Mouse (Mus musculus) kidney, embryonic 15.5 days (tissue): ENCODE data around the gene Neurog3. TPM values are rescaled to one million over a fixed set of nuclear protein-coding genes. Genes with fewer than 3 reads are reported as not detected.
A peak's percentile ranks its signal among the peaks of the same experiment; 100 is the strongest.

ENCODE experiments used
- ATAC-seq: fragments of 200-750 bp; cut with Nextera tagmentation; replicated peaks from 2 replicates; pipeline ENCODE4 v1.8.0; 2017; ENCODE audit warnings: moderate TSS enrichment; ENCODE audit not compliant: low FRiP score
- H3K27ac ChIP-seq: fragments of 300-500 bp; sonication (generic); 2 replicates; pipeline ENCODE4 v1.5.1; 2015; ENCODE audit warnings: mild to moderate bottlenecking, inconsistent platforms
- H3K27me3 ChIP-seq: fragments of 300-500 bp; sonication (generic); 2 replicates; pipeline ENCODE4 v1.6.1; 2015; ENCODE audit warnings: inconsistent platforms
- H3K36me3 ChIP-seq: fragments of 300-500 bp; sonication (generic); 2 replicates; pipeline ENCODE4 v1.6.1; 2015; ENCODE audit warnings: inconsistent platforms
- H3K4me1 ChIP-seq: fragments of 300-500 bp; sonication (generic); 2 replicates; pipeline ENCODE4 v1.6.1; 2015; ENCODE audit warnings: inconsistent platforms
- H3K4me2 ChIP-seq: fragments of 300-500 bp; sonication (generic); 2 replicates; pipeline ENCODE4 v1.6.1; 2015; ENCODE audit warnings: moderate library complexity, mild to moderate bottlenecking, inconsistent platforms
- H3K4me3 ChIP-seq: fragments of 300-500 bp; sonication (generic); replicated peaks from 2 replicates; pipeline ENCODE4 v1.5.1; 2015; ENCODE audit warnings: mild to moderate bottlenecking, inconsistent platforms
- H3K9ac ChIP-seq: fragments of 300-500 bp; sonication (generic); 2 replicates; pipeline ENCODE4 v1.6.1; 2015; ENCODE audit warnings: mild to moderate bottlenecking, inconsistent platforms
- H3K9me3 ChIP-seq: fragments of 300-500 bp; sonication (generic); replicated peaks from 2 replicates; pipeline ENCODE4 v1.6.1; 2016; ENCODE audit warnings: inconsistent platforms
- WGBS: fragments of 180-500 bp; shearing (Covaris S2); methylation state at CpG from one replicate; pipeline ENCODE4 v1.1.7; 2015; ENCODE audit warnings: mixed read lengths; 5-methylcytosine and 5-hydroxymethylcytosine counted together
- polyA plus RNA-seq: library from polyadenylated mRNA; unstranded; fragments of >200 nt; fragmentation: Nextera tagmentation; extraction: Ambion mirVana; gene quantifications from 2 replicates; pipeline ENCODE4 v1.2.1, GENCODE M21; 2015

The Neurog3 gene
- not detected in 2 replicates for polyA plus RNA-seq

DNA sequence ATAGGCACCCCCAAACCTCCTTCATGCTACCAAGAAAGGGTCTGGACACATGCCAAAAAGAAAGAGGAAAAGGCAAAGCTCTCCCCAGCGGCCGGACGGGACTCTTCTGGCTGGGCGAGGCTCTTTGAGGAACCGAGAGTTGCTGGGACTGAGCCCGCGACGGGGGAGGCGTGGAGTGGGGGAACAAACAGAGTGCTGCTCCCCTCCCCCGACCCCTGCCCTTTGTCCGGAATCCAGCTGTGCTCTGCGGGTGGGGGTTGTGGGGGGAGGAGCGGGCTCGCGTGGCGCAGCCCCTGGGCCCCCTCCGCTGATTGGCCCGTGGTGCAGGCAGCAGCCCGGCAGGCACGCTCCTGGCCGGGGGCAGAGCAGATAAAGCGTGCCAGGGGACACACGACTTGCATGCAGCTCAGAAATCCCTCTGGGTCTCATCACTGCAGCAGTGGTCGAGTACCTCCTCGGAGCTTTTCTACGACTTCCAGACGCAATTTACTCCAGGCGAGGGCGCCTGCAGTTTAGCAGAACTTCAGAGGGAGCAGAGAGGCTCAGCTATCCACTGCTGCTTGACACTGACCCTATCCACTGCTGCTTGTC is at the start of gene Neurog3:
Gene Neurog3 (plus strand): TSS at position 400 of the 591 bp plus-strand sequence.
- Histone ChIP-seq H3K27ac (no peak within 1 kb of the TSS), H3K4me2 (peak within 1 kb of the TSS; percentile 55), H3K36me3 (no peaks in the 10 kb centered on the region), H3K9me3 (no peaks in the 10 kb centered on the region), H3K9ac (no peak within 1 kb of the TSS), H3K27me3 (peaks cover 100% of the 10 kb centered on the region), H3K4me3 (peak within 1 kb of the TSS; percentile 24), H3K4me1 (peaks cover 21% of the 10 kb centered on the region)
- 0 out of 2 replicates have a peak, but pooled peaks have one; percentile 22 for ATAC-seq
- under 1% methylated on average over 29 of the region's 29 CpGs for WGBS

DNA sequence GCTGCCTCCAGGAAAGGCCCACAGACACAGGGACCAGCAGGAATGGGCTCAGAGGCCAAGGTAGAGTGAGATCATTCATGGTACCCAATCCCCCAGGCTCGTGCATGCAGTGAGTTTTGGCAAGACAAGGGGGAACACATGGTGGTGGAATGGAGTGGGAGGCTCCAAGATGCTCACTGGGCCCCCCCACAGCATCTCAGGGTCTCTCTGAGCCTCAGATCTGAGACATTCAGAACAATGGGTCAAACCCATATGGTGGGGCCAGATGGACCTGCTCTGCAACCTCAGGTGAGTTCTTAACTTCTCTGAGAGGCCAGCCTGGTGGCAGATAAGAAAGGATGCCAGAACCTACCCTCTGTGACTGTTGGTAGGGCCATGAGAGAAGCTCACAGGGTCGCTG is 46.8 kb upstream of the Neurog3 start:
- Histone ChIP-seq H3K9me3 (no peaks in the 10 kb centered on the region), H3K27ac (no peak overlapping the region), H3K4me2 (no peak overlapping the region), H3K4me3 (no peak overlapping the region), H3K9ac (no peak overlapping the region), H3K27me3 (no peaks in the 10 kb centered on the region), H3K4me1 (peaks cover 12% of the 10 kb centered on the region), H3K36me3 (no peaks in the 10 kb centered on the region)
- 62% methylated on average over 2 of the region's 2 CpGs for WGBS
- ATAC-seq: no peak

- H3K4me3 ChIP-seq: no peak overlapping the region
- no peaks in the 10 kb centered on the region for H3K36me3 ChIP-seq
- no peaks in the 10 kb centered on the region for H3K9me3 ChIP-seq
- H3K4me1 ChIP-seq: peaks cover 12% of the 10 kb centered on the region
- no peak for ATAC-seq
- H3K9ac ChIP-seq: no peak overlapping the region
- H3K4me2 ChIP-seq: no peak overlapping the region
- WGBS: 91% methylated on average over 5 of the region's 5 CpGs
- H3K27me3 ChIP-seq: no peaks in the 10 kb centered on the region
- no peak overlapping the region for H3K27ac ChIP-seq
Measured at GRCm38 (mm10) chr10:62086826-62087225, 46.1 kb upstream of the Neurog3 start.

DNA sequence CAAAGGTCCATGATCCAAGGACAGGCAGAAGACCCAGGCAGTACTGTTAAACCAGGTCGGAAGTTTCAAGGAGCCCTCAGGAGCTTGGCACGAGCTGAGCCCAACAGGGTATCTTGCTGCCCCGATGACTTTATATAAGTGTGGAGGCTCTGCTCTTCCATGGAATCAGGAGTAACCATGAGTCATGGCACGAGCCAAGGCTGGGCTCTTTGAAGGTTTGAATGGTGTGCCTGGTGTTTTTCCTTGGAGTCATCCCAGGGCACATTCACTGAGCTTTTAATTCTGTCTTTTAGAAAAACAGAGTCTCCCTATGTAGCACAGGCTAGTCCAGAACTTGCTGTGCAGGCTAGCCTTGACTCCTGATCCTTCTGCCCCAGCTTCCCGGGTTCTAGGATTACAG is 44.5 kb upstream of the Neurog3 start:
- WGBS: 88% methylated on average over 5 of the region's 5 CpGs
- no peaks in the 10 kb centered on the region for H3K9me3 ChIP-seq
- H3K4me3 ChIP-seq: no peak overlapping the region
- no peaks in the 10 kb centered on the region for H3K27me3 ChIP-seq
- H3K4me1 ChIP-seq: peaks cover 12% of the 10 kb centered on the region
- no peak overlapping the region for H3K4me2 ChIP-seq
- peak overlapping the region; percentile 46; the same call in 1 of the 2 replicates for H3K27ac ChIP-seq
- H3K9ac ChIP-seq: no peak overlapping the region
- H3K36me3 ChIP-seq: no peaks in the 10 kb centered on the region
- no peak for ATAC-seq

GRCm38 (mm10) chr10:62089071-62089470 is 43.8 kb upstream of the Neurog3 start:
- ATAC-seq: no peak

DNA sequence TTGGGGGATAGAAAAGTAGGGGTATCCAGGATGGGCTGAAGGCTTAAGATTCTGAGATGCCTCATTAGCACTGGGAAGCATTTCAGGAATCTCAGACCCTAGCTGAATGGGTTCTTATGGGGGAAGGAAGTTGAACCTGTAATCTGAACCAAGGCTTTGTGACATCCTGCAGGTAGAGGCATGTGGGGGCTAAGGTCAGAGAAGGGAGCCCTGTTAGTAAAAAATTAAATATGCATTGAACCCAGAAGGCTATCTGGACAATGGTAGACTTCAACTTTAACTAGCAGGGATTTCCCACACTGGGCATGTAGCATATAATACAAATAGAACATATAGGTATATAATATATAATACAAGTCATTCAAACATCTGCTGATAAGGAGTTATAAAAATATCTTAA is 43.4 kb upstream of the Neurog3 start:
- H3K27me3 ChIP-seq: no peaks in the 10 kb centered on the region
- no peak for ATAC-seq
- no peaks in the 10 kb centered on the region for H3K9me3 ChIP-seq
- no peak overlapping the region for H3K4me3 ChIP-seq
- H3K4me1 ChIP-seq: peaks cover 12% of the 10 kb centered on the region
- no peak overlapping the region for H3K9ac ChIP-seq
- H3K36me3 ChIP-seq: no peaks in the 10 kb centered on the region
- H3K4me2 ChIP-seq: no peak overlapping the region
- H3K27ac ChIP-seq: 0 out of 2 replicates have a peak overlapping the region, but pooled peaks have one; percentile 46

More at GRCm38 (mm10) chr10:62089071-62089470, 43.8 kb upstream of the Neurog3 start:
- Histone ChIP-seq H3K27me3 (no peaks in the 10 kb centered on the region), H3K36me3 (no peaks in the 10 kb centered on the region), H3K27ac (peak overlapping the region; percentile 46), H3K4me3 (no peak overlapping the region), H3K4me1 (peaks cover 12% of the 10 kb centered on the region), H3K9ac (0 out of 2 replicates have a peak overlapping the region, but pooled peaks have one; percentile 10), H3K4me2 (no peak overlapping the region), H3K9me3 (no peaks in the 10 kb centered on the region)
- 50% methylated on average over 7 of the region's 7 CpGs for WGBS

DNA sequence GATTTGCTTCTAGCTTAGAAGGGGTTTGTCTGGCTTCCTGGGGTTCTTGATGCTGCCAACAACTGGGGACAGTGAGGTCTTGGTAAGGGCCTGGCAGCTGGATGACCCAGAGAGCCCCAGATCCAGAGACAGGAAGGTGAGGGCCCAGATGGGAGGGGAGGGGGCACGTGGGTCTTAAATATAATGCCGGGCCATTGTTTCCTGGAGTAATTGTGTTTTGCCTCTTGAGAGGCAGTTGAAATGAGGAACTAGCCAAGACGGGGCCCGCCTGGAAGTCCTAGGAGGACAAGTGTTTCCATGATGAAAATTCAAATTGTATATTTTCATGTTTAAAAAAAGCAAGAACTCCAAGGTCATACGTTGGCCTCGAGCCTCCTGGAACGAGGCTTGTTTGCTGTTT is 39.0 kb upstream of the Neurog3 start:
- H3K27ac ChIP-seq: no peak overlapping the region
- no peaks in the 10 kb centered on the region for H3K36me3 ChIP-seq
- H3K9me3 ChIP-seq: no peaks in the 10 kb centered on the region
- no peak overlapping the region for H3K4me2 ChIP-seq
- peaks cover 6% of the 10 kb centered on the region for H3K4me1 ChIP-seq
- no peak for ATAC-seq
- 66% methylated on average over 7 of the region's 7 CpGs for WGBS
- H3K4me3 ChIP-seq: no peak overlapping the region
- H3K27me3 ChIP-seq: peaks cover 1% of the 10 kb centered on the region; the same call in 1 of the 2 replicates
- no peak overlapping the region for H3K9ac ChIP-seq

DNA sequence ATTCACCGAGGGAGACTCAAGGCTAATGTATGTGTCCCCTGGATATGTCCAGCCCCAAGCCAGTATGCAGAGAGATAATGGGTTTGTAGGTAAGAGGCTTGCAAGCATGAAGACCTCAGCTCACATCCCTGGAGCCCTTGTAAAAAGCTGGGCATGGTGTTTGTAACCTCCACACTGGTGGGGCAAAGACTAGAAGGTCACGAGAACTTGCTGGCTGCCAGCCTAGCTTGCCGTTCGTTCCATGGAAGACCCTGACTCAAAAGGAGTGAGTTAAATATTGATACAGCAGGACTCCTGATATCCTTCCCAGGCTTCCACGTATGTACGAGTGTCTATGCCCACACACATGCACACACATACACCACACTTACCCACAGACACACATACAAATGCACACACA is 38.5 kb upstream of the Neurog3 start:
- Histone ChIP-seq H3K4me1 (peaks cover 1% of the 10 kb centered on the region; the same call in 1 of the 2 replicates), H3K27me3 (peaks cover 4% of the 10 kb centered on the region; the same call in 1 of the 2 replicates), H3K9me3 (no peaks in the 10 kb centered on the region), H3K36me3 (no peaks in the 10 kb centered on the region), H3K27ac (no peak overlapping the region), H3K4me2 (no peak overlapping the region), H3K9ac (no peak overlapping the region), H3K4me3 (no peak overlapping the region)
- ATAC-seq: no peak
- 86% methylated on average over 6 of the region's 6 CpGs for WGBS

DNA sequence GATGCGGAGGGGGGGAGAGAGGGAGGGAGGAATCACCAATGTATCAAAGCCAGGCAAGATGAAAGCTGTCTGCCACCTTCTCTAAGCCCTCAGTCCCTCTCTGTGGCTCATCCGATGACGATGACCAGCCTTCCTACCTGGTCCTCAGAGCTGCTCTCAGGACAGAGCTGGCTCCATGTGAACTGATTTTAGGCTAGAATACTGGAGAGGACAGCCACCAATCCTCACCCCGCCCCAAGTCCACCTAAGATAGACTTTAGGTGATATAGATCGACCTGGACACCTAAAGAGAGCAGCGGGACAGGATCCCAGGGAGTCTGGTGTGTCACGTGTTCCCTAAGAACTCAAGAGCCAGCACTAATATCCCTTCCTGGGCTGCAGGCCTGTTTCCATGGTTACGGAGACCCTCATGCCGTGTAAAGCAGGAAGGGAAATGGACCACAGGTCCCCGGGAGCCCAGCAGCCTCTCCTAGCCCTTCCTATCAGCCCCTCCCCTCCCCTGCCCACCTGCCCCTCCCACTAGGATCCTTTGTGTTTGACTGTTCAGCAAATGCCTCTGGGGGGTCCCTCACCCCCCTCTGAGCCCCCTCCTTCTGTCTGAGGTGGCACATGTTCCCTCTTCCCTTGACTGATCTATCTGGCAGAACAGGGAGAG is 33.0 kb upstream of the Neurog3 start:
- 63% methylated on average over 10 of the region's 10 CpGs for WGBS
- peaks cover 51% of the 10 kb centered on the region for H3K27me3 ChIP-seq
- no peak overlapping the region for H3K9ac ChIP-seq
- H3K4me2 ChIP-seq: no peak overlapping the region
- H3K4me3 ChIP-seq: no peak overlapping the region
- no peak overlapping the region for H3K27ac ChIP-seq
- no peaks in the 10 kb centered on the region for H3K36me3 ChIP-seq
- no peaks in the 10 kb centered on the region for H3K4me1 ChIP-seq
- H3K9me3 ChIP-seq: no peaks in the 10 kb centered on the region
- no peak for ATAC-seq

DNA sequence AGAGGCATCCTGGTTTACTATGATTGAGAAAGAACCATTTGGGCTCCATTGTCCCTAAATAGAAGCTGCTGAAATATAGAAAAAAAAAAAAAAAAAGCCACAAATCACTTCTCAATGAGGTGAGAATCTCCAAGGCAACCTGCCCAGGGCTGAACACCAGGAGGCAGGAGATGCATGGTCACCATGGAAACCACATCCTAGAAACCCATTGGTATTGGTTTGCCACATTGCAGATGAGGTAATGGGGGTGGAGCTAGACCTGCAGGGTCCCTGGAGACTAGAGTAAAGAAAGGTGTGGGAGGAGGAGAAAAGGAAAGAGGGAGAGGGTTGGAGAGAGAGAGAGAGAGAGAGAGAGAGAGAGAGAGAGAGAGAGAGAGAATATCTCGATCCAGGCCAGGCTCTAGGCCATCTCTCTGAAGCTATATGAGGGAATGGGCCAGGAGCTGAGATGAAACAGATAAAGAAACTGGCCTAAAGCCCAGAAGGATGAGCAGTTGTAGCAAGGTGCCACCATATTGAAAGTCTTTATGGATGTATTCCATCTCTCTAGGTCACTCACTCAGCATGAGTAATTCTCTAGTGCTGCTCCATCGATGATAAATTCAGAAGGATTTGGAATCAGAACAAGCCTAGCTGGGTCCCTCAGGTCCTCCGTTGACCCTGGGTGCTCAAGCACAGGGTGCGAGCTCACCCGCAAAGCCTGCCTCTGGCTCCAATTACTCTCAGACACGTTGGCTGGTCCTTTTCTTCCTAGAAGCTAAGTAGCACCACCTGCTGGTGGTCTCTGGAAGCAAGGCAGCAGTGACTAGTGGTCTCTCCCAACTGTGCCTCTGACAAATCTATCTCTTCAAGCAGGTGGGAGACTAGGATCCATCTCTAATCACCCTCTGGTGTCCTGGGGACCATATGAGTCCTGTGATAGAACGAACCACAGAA is 31.1 kb upstream of the Neurog3 start:
- peak; percentile 37; the same call in 1 of the 2 replicates for ATAC-seq
- H3K9ac ChIP-seq: no peak overlapping the region
- 10% methylated on average over 7 of the region's 7 CpGs for WGBS

GRCm38 (mm10) chr10:62104835-62105576 is 27.9 kb upstream of the Neurog3 start:
- peaks cover 5% of the 10 kb centered on the region; the same call in 1 of the 2 replicates for H3K4me1 ChIP-seq
- H3K4me3 ChIP-seq: no peak overlapping the region
- H3K9ac ChIP-seq: no peak overlapping the region
- no peak overlapping the region for H3K4me2 ChIP-seq
- no peak for ATAC-seq
- peaks cover 79% of the 10 kb centered on the region for H3K27me3 ChIP-seq
- H3K9me3 ChIP-seq: no peaks in the 10 kb centered on the region
- no peak overlapping the region for H3K27ac ChIP-seq
- no peaks in the 10 kb centered on the region for H3K36me3 ChIP-seq
- 32% methylated on average over 7 of the region's 7 CpGs for WGBS

More for the DNA sequence above, 31.1 kb upstream of the Neurog3 start:
- no peak overlapping the region for H3K27ac ChIP-seq
- no peak overlapping the region for H3K4me2 ChIP-seq
- no peaks in the 10 kb centered on the region for H3K9me3 ChIP-seq
- H3K36me3 ChIP-seq: no peaks in the 10 kb centered on the region
- H3K4me1 ChIP-seq: no peaks in the 10 kb centered on the region
- peaks cover 59% of the 10 kb centered on the region for H3K27me3 ChIP-seq
- no peak overlapping the region for H3K4me3 ChIP-seq
